Mouse (Mus musculus): Measurements from ENCODE around the gene Ptma. TPM values are rescaled to one million over a fixed set of nuclear protein-coding genes. Genes with fewer than 3 reads are reported as not detected.
A peak's percentile ranks its signal among the peaks of the same experiment; 100 is the strongest.

Gene Ptma
- polyA plus RNA-seq, 2 experiments = 2,429 to 3,055 TPM

- TF ChIP-seq POLR2A (IDR thresholded peaks at IDR 0.05; ENCODE audit: borderline replicate concordance, extremely low read depth, insufficient read depth, insufficient read length) = no peak
Observed at GRCm38 (mm10) chr1:86501114-86501532, 25.4 kb upstream of the Ptma start.

GRCm38 (mm10) chr1:86501559-86501958, 25.0 kb upstream of the Ptma start:
- no peak overlapping the region for H3K4me3 ChIP-seq (replicated peaks; ENCODE audit: low read length)
- H3K4me1 ChIP-seq (ENCODE audit: control insufficient read depth, insufficient read depth, low read length) = peaks cover 50% of the 10 kb centered on the region
- DNase-seq (ENCODE audit: low spot score) (peak; percentile 94), ATAC-seq (ENCODE audit: low FRiP score, low read depth) (peak; percentile 17; the same call in 1 of the 2 replicates)
- H3K9ac ChIP-seq (ENCODE audit: low read depth, low read length, severe bottlenecking) = no peak overlapping the region
- H3K9me3 ChIP-seq (ENCODE audit: control insufficient read depth, low read length) = no peaks in the 10 kb centered on the region
- H3K27ac ChIP-seq (replicated peaks; ENCODE audit: low read depth, low read length) = peak overlapping the region; percentile 99; the same call in 1 of the 2 replicates
- H3K27me3 ChIP-seq (ENCODE audit: control insufficient read depth, insufficient read depth, low read length) = no peaks in the 10 kb centered on the region
- no peak for TF ChIP-seq POLR2A (IDR thresholded peaks at IDR 0.05; ENCODE audit: borderline replicate concordance, extremely low read depth, insufficient read depth, insufficient read length)
- WGBS = 1% methylated on average over 4 of the region's 4 CpGs
- H3K4me2 ChIP-seq (replicated peaks; ENCODE audit: low read depth, low read length, severe bottlenecking) = peak overlapping the region; percentile 77
- H3K36me3 ChIP-seq (ENCODE audit: control insufficient read depth, insufficient read depth, low read length) = no peaks in the 10 kb centered on the region

More at GRCm38 (mm10) chr1:86501114-86501532, 25.4 kb upstream of the Ptma start:
- Histone ChIP-seq H3K4me1 (ENCODE audit: control insufficient read depth, insufficient read depth, low read length) (peaks cover 48% of the 10 kb centered on the region), H3K9me3 (ENCODE audit: control insufficient read depth, low read length) (no peaks in the 10 kb centered on the region), H3K4me2 (replicated peaks; ENCODE audit: low read depth, low read length, severe bottlenecking) (no peak overlapping the region), H3K4me3 (replicated peaks; ENCODE audit: low read length) (no peak overlapping the region), H3K27ac (replicated peaks; ENCODE audit: low read depth, low read length) (peak overlapping the region; percentile 39; the same call in 1 of the 2 replicates), H3K9ac (ENCODE audit: low read depth, low read length, severe bottlenecking) (no peak overlapping the region), H3K27me3 (ENCODE audit: control insufficient read depth, insufficient read depth, low read length) (no peaks in the 10 kb centered on the region), H3K36me3 (ENCODE audit: control insufficient read depth, insufficient read depth, low read length) (no peaks in the 10 kb centered on the region)
- ATAC-seq (ENCODE audit: low FRiP score, low read depth) (no peak), DNase-seq (ENCODE audit: low spot score) (peak; percentile 57)
- 30% methylated on average over 6 of the region's 6 CpGs for WGBS

- Histone ChIP-seq H3K4me1 (ENCODE audit: control insufficient read depth, insufficient read depth, low read length) (peaks cover 52% of the 10 kb centered on the region), H3K27ac (replicated peaks; ENCODE audit: low read depth, low read length) (peak overlapping the region; percentile 99), H3K9ac (ENCODE audit: low read depth, low read length, severe bottlenecking) (no peak overlapping the region), H3K9me3 (ENCODE audit: control insufficient read depth, low read length) (no peaks in the 10 kb centered on the region), H3K4me2 (replicated peaks; ENCODE audit: low read depth, low read length, severe bottlenecking) (peak overlapping the region; percentile 77), H3K27me3 (ENCODE audit: control insufficient read depth, insufficient read depth, low read length) (no peaks in the 10 kb centered on the region), H3K36me3 (ENCODE audit: control insufficient read depth, insufficient read depth, low read length) (no peaks in the 10 kb centered on the region), H3K4me3 (replicated peaks; ENCODE audit: low read length) (no peak overlapping the region; the same call in 1 of the 2 replicates)
- no peak for TF ChIP-seq POLR2A (IDR thresholded peaks at IDR 0.05; ENCODE audit: borderline replicate concordance, extremely low read depth, insufficient read depth, insufficient read length)
- 11% methylated on average over 16 of the region's 17 CpGs for WGBS
- ATAC-seq (ENCODE audit: low FRiP score, low read depth) (no peak), DNase-seq (ENCODE audit: low spot score) (no peak)
Observed at GRCm38 (mm10) chr1:86502221-86503048, 24.1 kb upstream of the Ptma start.

GRCm38 (mm10) chr1:86503165-86503747, 23.3 kb upstream of the Ptma start:
- WGBS = 7% methylated on average over 14 of the region's 16 CpGs
- H3K4me1 ChIP-seq (ENCODE audit: control insufficient read depth, insufficient read depth, low read length) = peaks cover 46% of the 10 kb centered on the region
- ATAC-seq (ENCODE audit: low FRiP score, low read depth) = peak; percentile 28

GRCm38 (mm10) chr1:86503906-86504696, 22.4 kb upstream of the Ptma start:
- Histone ChIP-seq H3K27ac (replicated peaks; ENCODE audit: low read depth, low read length) (peak overlapping the region; percentile 99), H3K36me3 (ENCODE audit: control insufficient read depth, insufficient read depth, low read length) (no peaks in the 10 kb centered on the region), H3K4me2 (replicated peaks; ENCODE audit: low read depth, low read length, severe bottlenecking) (peak overlapping the region; percentile 77), H3K4me3 (replicated peaks; ENCODE audit: low read length) (peak overlapping the region; percentile 44), H3K9ac (ENCODE audit: low read depth, low read length, severe bottlenecking) (peak overlapping the region; percentile 80), H3K4me1 (ENCODE audit: control insufficient read depth, insufficient read depth, low read length) (peaks cover 40% of the 10 kb centered on the region), H3K27me3 (ENCODE audit: control insufficient read depth, insufficient read depth, low read length) (no peaks in the 10 kb centered on the region), H3K9me3 (ENCODE audit: control insufficient read depth, low read length) (no peaks in the 10 kb centered on the region)
- DNase-seq (ENCODE audit: low spot score) = peak; percentile 98
- WGBS = under 1% methylated on average over 63 of the region's 64 CpGs
- peak; percentile 72; the same call in 1 of the 2 replicates for TF ChIP-seq POLR2A (IDR thresholded peaks at IDR 0.05; ENCODE audit: borderline replicate concordance, extremely low read depth, insufficient read depth, insufficient read length)
- ATAC-seq (ENCODE audit: low FRiP score, low read depth) = peak; percentile 91

More at GRCm38 (mm10) chr1:86503165-86503747, 23.3 kb upstream of the Ptma start:
- Histone ChIP-seq H3K4me3 (replicated peaks; ENCODE audit: low read length) (peak overlapping the region; percentile 44), H3K27ac (replicated peaks; ENCODE audit: low read depth, low read length) (peak overlapping the region; percentile 99), H3K36me3 (ENCODE audit: control insufficient read depth, insufficient read depth, low read length) (no peaks in the 10 kb centered on the region), H3K4me2 (replicated peaks; ENCODE audit: low read depth, low read length, severe bottlenecking) (peak overlapping the region; percentile 77), H3K27me3 (ENCODE audit: control insufficient read depth, insufficient read depth, low read length) (no peaks in the 10 kb centered on the region), H3K9ac (ENCODE audit: low read depth, low read length, severe bottlenecking) (peak overlapping the region; percentile 80), H3K9me3 (ENCODE audit: control insufficient read depth, low read length) (no peaks in the 10 kb centered on the region)
- peak; percentile 80 for DNase-seq (ENCODE audit: low spot score)
- TF ChIP-seq POLR2A (IDR thresholded peaks at IDR 0.05; ENCODE audit: borderline replicate concordance, extremely low read depth, insufficient read depth, insufficient read length) = no peak; the same call in 1 of the 2 replicates
